ENCODE assay signal across 16 mouse cellular contexts in the genomic region with DNA sequence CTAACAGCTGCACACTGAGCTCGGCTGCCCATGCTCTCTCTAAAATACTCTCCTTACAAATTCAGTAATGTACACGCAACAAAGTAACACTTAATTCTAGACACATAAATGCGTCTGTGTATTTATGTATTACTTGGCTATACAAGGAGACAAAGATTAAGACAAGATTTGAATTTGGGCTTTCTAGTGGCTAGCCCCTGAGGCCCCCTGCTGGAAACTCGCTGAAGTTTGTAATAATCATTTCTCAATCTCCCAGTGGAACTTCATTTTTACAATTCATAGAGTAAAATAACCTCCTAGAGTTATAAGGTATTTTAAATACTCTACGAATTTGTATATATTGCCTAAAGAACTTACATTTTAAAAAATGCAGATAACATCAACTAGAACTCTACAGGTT. TPM values are rescaled to one million over a fixed set of nuclear protein-coding genes. Genes with fewer than 3 reads are reported as not detected.
DNase-seq lines count a peak whose midpoint lies in the region; ATAC-seq and TF ChIP-seq lines count a peak whose summit lies in the region.
"Had no signal": no experiment of that assay in that cellular context is flagged by ENCODE, and none has a peak within 500 bp of the region (broad histone marks: within the 10 kb centered on the region; RNA-seq: fewer than 3 reads in every experiment).

No protein-coding gene starts in this region.

- no peaks in the 10 kb centered on the region for H3K27me3 ChIP-seq in heart, adult 2 months (ENCODE audit: control insufficient read depth, insufficient read depth, low read length)
- no peaks in the 10 kb centered on the region for H3K27me3 ChIP-seq in liver, postnatal 0 days (ENCODE audit: insufficient read depth, low read length)

- WGBS in heart, adult 2 months: 48% methylated on average over 5 of the region's 5 CpGs
- WGBS in liver, postnatal 0 days (ENCODE audit: insufficient replicate concordance): 59% methylated on average over 5 of the region's 5 CpGs

- intact Hi-C loops in heart, adult 2 months (cut with DNase I): no loop called here

- ATAC-seq in liver, postnatal 0 days: no peak
- ATAC-seq: activated CD4-positive, CD25-positive, alpha-beta regulatory T cell, adult 4 months had no signal

- no peak for DNase-seq in heart, adult 2 months
- no peak for DNase-seq in heart, adult 9 months (ENCODE audit: low spot score in 2 of 2)
- DNase-seq in liver, postnatal 0 days: no peak
- DNase-seq in liver (no peak), A20 (ENCODE audit: low read depth, low spot score) (peak; percentile 15)
- peak; percentile 7 for DNase-seq in brain, embryonic 14.5 days (ENCODE audit: low read depth)
- DNase-seq in ovary, postnatal 14 days (ENCODE audit: low spot score): no peak
- DNase-seq: cerebellum, adult 8-10 months; heart, adult 18-20 months; kidney, adult 18-20 months; thymus, postnatal 14 days had no signal

- peak; percentile 70 for TF ChIP-seq CTCF in heart, adult 2 months (IDR thresholded peaks at IDR 0.05)
- TF ChIP-seq CTCF in liver, postnatal 0 days (IDR thresholded peaks at IDR 0.05; ENCODE audit: low read depth): peak; percentile 40
- TF ChIP-seq CTCF in brain, embryonic 14.5 days (IDR thresholded peaks at IDR 0.05; ENCODE audit: borderline replicate concordance, extremely low read depth, insufficient read depth, insufficient read length): peak; percentile 37; the same call in 1 of the 2 replicates

- no peak overlapping the region for H3K27ac ChIP-seq in heart, adult 2 months
- no peak overlapping the region for H3K27ac ChIP-seq in liver, postnatal 0 days (ENCODE audit: low read depth)
- H3K27ac ChIP-seq: limb, embryonic 13.5 days had no signal

- no peak overlapping the region for H3K4me3 ChIP-seq in heart, adult 2 months
- H3K4me3 ChIP-seq in liver, postnatal 0 days (ENCODE audit: low read depth, low read length): no peak overlapping the region
- H3K4me3 ChIP-seq: limb, embryonic 13.5 days; megakaryocyte, embryonic 14.5 days had no signal

- H3K9me3 ChIP-seq in liver, postnatal 0 days (ENCODE audit: low read length): no peaks in the 10 kb centered on the region
- H3K9me3 ChIP-seq: limb, embryonic 13.5 days; megakaryocyte, embryonic 14.5 days had no signal

- H3K9ac ChIP-seq in heart, adult 2 months (ENCODE audit: low read depth, low read length): no peak overlapping the region
- no peak overlapping the region for H3K9ac ChIP-seq in liver, postnatal 0 days (replicated peaks)
- H3K9ac ChIP-seq: limb, embryonic 13.5 days had no signal

- no peak for TF ChIP-seq POLR2A in heart, adult 2 months (IDR thresholded peaks at IDR 0.05; ENCODE audit: insufficient read depth, low read depth, low read length)
- TF ChIP-seq POLR2A in brain, embryonic 14.5 days (IDR thresholded peaks at IDR 0.05; ENCODE audit: borderline replicate concordance, extremely low read depth, insufficient read depth, insufficient read length, poor library complexity, severe bottlenecking): no peak

- H3K36me3 ChIP-seq in heart, adult 2 months (ENCODE audit: control insufficient read depth, insufficient read depth, low read length): no peaks in the 10 kb centered on the region
- no peaks in the 10 kb centered on the region for H3K36me3 ChIP-seq in liver, postnatal 0 days (replicated peaks; ENCODE audit: insufficient read depth, low read length)
- H3K36me3 ChIP-seq: limb, embryonic 13.5 days had no signal

- peaks cover 2% of the 10 kb centered on the region for H3K4me1 ChIP-seq in heart, adult 2 months (ENCODE audit: control insufficient read depth, insufficient read depth, low read length)
- H3K4me1 ChIP-seq in liver, postnatal 0 days (ENCODE audit: insufficient read depth): no peaks in the 10 kb centered on the region

- no peak for TF ChIP-seq EP300 in heart, adult 2 months (IDR thresholded peaks at IDR 0.05; ENCODE audit: insufficient read depth, low read depth, low read length)
- no peak for TF ChIP-seq EP300 in liver, postnatal 0 days (IDR thresholded peaks at IDR 0.05; ENCODE audit: low read depth)

- no peaks in the 10 kb centered on the region for H3K79me2 ChIP-seq in heart, adult 2 months (replicated peaks; ENCODE audit: control insufficient read depth, insufficient read depth, low read length)

- H3K4me2 ChIP-seq in liver, postnatal 0 days (ENCODE audit: low read depth, low read length): no peak overlapping the region
- H3K4me2 ChIP-seq: limb, embryonic 13.5 days had no signal

RNA-seq across cellular contexts. Expression of a gene that starts 0.7 kb away (rescaled TPM):
- 100 to 1,000 TPM; 262 to 290 TPM for total RNA-seq in heart, adult 2 months (2021)
- 59.5 and 115 TPM in 2 replicates for polyA plus RNA-seq in heart, adult 2 months (2012; rRNA removed)
- 0.06 TPM in 1 of 2 replicates, not detected in the other for polyA plus RNA-seq in liver, postnatal 0 days (2015; fragmentation: Nextera tagmentation; extraction: Ambion mirVana)
- polyA plus RNA-seq in brain, embryonic 14.5 days (2012; rRNA removed): 0.24 and 0.29 TPM in 2 replicates
- total RNA-seq: ES-E14; hematopoietic stem cell, adult 5-6 weeks had no signal
- polyA plus RNA-seq: activated CD4-positive, CD25-positive, alpha-beta regulatory T cell, adult 4 months had no signal

RNA-seq across cellular contexts. Expression of a gene that starts 18.8 kb away (rescaled TPM):
- total RNA-seq in heart, adult 2 months (2021): 10 to 100 TPM; 21.3 to 21.7 TPM
- 17.4 and 32.9 TPM in 2 replicates for polyA plus RNA-seq in heart, adult 2 months (2012; rRNA removed)
- polyA plus RNA-seq in liver, postnatal 0 days (2015; fragmentation: Nextera tagmentation; extraction: Ambion mirVana): 7.9 and 12.2 TPM in 2 replicates
- polyA plus RNA-seq in brain, embryonic 14.5 days (2012; rRNA removed): 59.3 and 63.1 TPM in 2 replicates

RNA-seq across cellular contexts. Expression of a gene that starts 19.6 kb away (rescaled TPM):
- not detected for total RNA-seq in heart, adult 2 months (2021)
- not detected in 2 replicates for polyA plus RNA-seq in heart, adult 2 months (2012; rRNA removed)
- polyA plus RNA-seq in liver, postnatal 0 days (2015; fragmentation: Nextera tagmentation; extraction: Ambion mirVana): not detected in 2 replicates
- polyA plus RNA-seq in brain, embryonic 14.5 days (2012; rRNA removed): 0.50 and 0.70 TPM in 2 replicates
- total RNA-seq: heart, adult 18-20 months; hematopoietic stem cell, adult 5-6 weeks had no signal
- polyA plus RNA-seq: activated CD4-positive, CD25-positive, alpha-beta regulatory T cell, adult 4 months; limb, embryonic 13.5 days had no signal

Comparison
In these comparisons a context has a peak if more than half of its experiments do, and no peak if none do; other contexts are left out.
1. DNase-seq: peak in A20 (single experiment) and brain, embryonic 14.5 days (single experiment); none in heart, adult 2 months (0 of 2), heart, adult 9 months (0 of 2), liver, postnatal 0 days (single experiment), liver (single experiment) and ovary, postnatal 14 days (single experiment).
2. RNA of a gene that starts 0.7 kb away (polyA plus RNA-seq): 59.5 to 115 TPM in heart, adult 2 months; 0.24 to 0.29 TPM in brain, embryonic 14.5 days and 0.06 TPM in liver, postnatal 0 days; every median in the first group is over 10 times any median in the second.
3. Peak in every context shown above with its lines, with median percentiles within 50 percentile points of each other: CTCF ChIP-seq.